ENCODE assay signal across 13 mouse cellular contexts in genomic region chr10:7715056-7715455, GRCm38 (mm10).
"Had no signal": no experiment of that assay in that cellular context is flagged by ENCODE, and none has a peak within 500 bp of the region (broad histone marks: within the 10 kb centered on the region; RNA-seq: fewer than 3 reads in every experiment).

No protein-coding gene starts in this region.

- H3K4me3 ChIP-seq: limb, embryonic 12.5 days; limb, embryonic 15.5 days; liver, embryonic 13.5 days had no signal

- H3K27ac ChIP-seq: limb, embryonic 12.5 days; limb, embryonic 15.5 days; liver, embryonic 13.5 days had no signal

- H3K27me3 ChIP-seq: limb, embryonic 12.5 days; limb, embryonic 15.5 days; liver, embryonic 13.5 days had no signal

- DNase-seq: kidney, adult 2 months; kidney, postnatal 10 days; kidney, postnatal 4 days; left cerebral cortex, postnatal 4 days; liver, embryonic 13.5 days; lung, adult 2 months; lung, postnatal 14 days; lung, postnatal 4 days; midbrain, embryonic 14.5 days; thymus, adult 18-20 months; thymus, postnatal 36 days had no signal

- H3K9ac ChIP-seq: limb, embryonic 12.5 days; limb, embryonic 15.5 days; liver, embryonic 13.5 days had no signal

- H3K4me1 ChIP-seq: limb, embryonic 12.5 days; limb, embryonic 15.5 days; liver, embryonic 13.5 days had no signal

- H3K4me2 ChIP-seq: limb, embryonic 12.5 days; limb, embryonic 15.5 days; liver, embryonic 13.5 days had no signal

- H3K9me3 ChIP-seq: limb, embryonic 12.5 days; limb, embryonic 15.5 days; liver, embryonic 13.5 days had no signal
